Mouse (Mus musculus) heart, postnatal 0 days (tissue): ENCODE measurements at regions not wholly inside any gene's neighbourhood (a gene's known extent, or its start where the extent isn't known, plus 50 kb on each side); places are given as distances from the start of the nearest gene placed in this dataset.

Experiments used
- CTCF ChIP-seq: IDR thresholded peaks from 2 replicates; pipeline ENCODE4 v1.5.1; 2016; ENCODE audit warnings: antibody characterized with exemption, control low read depth, low read depth
- EP300 ChIP-seq: IDR thresholded peaks from 2 replicates; pipeline ENCODE4 v1.6.1; 2016; ENCODE audit warnings: antibody characterized with exemption, low read depth

GRCm38 (mm10) chr6:35759606-35760246 lies 220.0 kb upstream of the Mtpn start:
- no peak for TF ChIP-seq CTCF
- TF ChIP-seq EP300, result no peak
